ENCODE assay signal across 8 mouse cellular contexts in genomic region chr5:96209916-96210583, GRCm38 (mm10). TPM values are rescaled to one million over a fixed set of nuclear protein-coding genes. Genes with fewer than 3 reads are reported as not detected.
DNase-seq lines count a peak whose midpoint lies in the region; ATAC-seq and TF ChIP-seq lines count a peak whose summit lies in the region.

No protein-coding gene starts in this region.

- TF ChIP-seq RAD21 in CH12.LX (IDR thresholded peaks at IDR 0.05; ENCODE audit: low read depth, low read length) = peak; percentile 9

- peak overlapping the region; percentile 88 for H3K9ac ChIP-seq in CH12.LX (ENCODE audit: insufficient read depth, low read depth)
- H3K9ac ChIP-seq in forebrain, embryonic 11.5 days (ENCODE audit: low read length) = peak overlapping the region; percentile 80
- H3K9ac ChIP-seq in heart, embryonic 16.5 days (ENCODE audit: low read length) = peak overlapping the region; percentile 83
- peak overlapping the region; percentile 59 for H3K9ac ChIP-seq in liver, embryonic 15.5 days
- H3K9ac ChIP-seq in neural tube, embryonic 12.5 days = peak overlapping the region; percentile 64

- peak; percentile 95 for DNase-seq in CH12.LX (ENCODE audit: extremely low read depth)
- peak; percentile 92 for DNase-seq in c-Kit-positive CD71-positive TER-119-negative erythroid progenitor cells, embryonic 14.5 days (ENCODE audit: low read depth)
- peak; percentile 94 for DNase-seq in forebrain, embryonic 11.5 days (ENCODE audit: low spot score)
- peak; percentile 93 for DNase-seq in kidney, postnatal 36 days
- DNase-seq in telencephalon, adult 2 months (ENCODE audit: low read depth, low spot score) = peak; percentile 93

- peak overlapping the region; percentile 45 for H3K27ac ChIP-seq in CH12.LX (ENCODE audit: insufficient read depth, low read depth)
- H3K27ac ChIP-seq in forebrain, embryonic 11.5 days (ENCODE audit: low read depth, low read length) = peak overlapping the region; percentile 15; the same call in 1 of the 2 replicates
- H3K27ac ChIP-seq in heart, embryonic 16.5 days (ENCODE audit: low read length) = peak overlapping the region; percentile 66
- peak overlapping the region; percentile 81 for H3K27ac ChIP-seq in liver, embryonic 15.5 days (replicated peaks)
- H3K27ac ChIP-seq in neural tube, embryonic 12.5 days = peak overlapping the region; percentile 10; the same call in 1 of the 2 replicates

- no peak for TF ChIP-seq CTCF in CH12.LX (conservative IDR thresholded peaks at IDR 0.05 in 1 of 2, IDR thresholded peaks at IDR 0.05 in 1 of 2; ENCODE audit: low read depth in 2 of 2, low read length in 2 of 2)

- dilution Hi-C loops in CH12.LX (cut with MboI; ENCODE audit: extremely low pct_ligation_motif_present, extremely low pct_unique_long_range_greater_than_20kb, low sequenced_read_pairs) = no loop called here

- peaks cover 3 to 34% of the 10 kb centered on the region in 2 experiments; a peak in 3 of 4 replicates for H3K4me1 ChIP-seq in CH12.LX (ENCODE audit: control insufficient read depth in 1 of 2, insufficient read depth in 2 of 2)
- H3K4me1 ChIP-seq in forebrain, embryonic 11.5 days (replicated peaks; ENCODE audit: control insufficient read depth, insufficient read depth, low read length) = no peaks in the 10 kb centered on the region; the same call in 1 of the 2 replicates
- peaks cover 19% of the 10 kb centered on the region for H3K4me1 ChIP-seq in heart, embryonic 16.5 days (ENCODE audit: control insufficient read depth, insufficient read depth, low read length)
- peaks cover 21% of the 10 kb centered on the region for H3K4me1 ChIP-seq in liver, embryonic 15.5 days (replicated peaks)
- peaks cover 6% of the 10 kb centered on the region for H3K4me1 ChIP-seq in neural tube, embryonic 12.5 days

- TF ChIP-seq POLR2A in CH12.LX (IDR thresholded peaks at IDR 0.05; ENCODE audit: low read depth, low read length) = peak; percentile 96

- no peaks in the 10 kb centered on the region for H3K27me3 ChIP-seq in CH12.LX (replicated peaks)
- no peaks in the 10 kb centered on the region for H3K27me3 ChIP-seq in forebrain, embryonic 11.5 days (ENCODE audit: control insufficient read depth, insufficient read depth, low read length)
- no peaks in the 10 kb centered on the region for H3K27me3 ChIP-seq in heart, embryonic 16.5 days (ENCODE audit: control insufficient read depth, insufficient read depth, low read length)
- H3K27me3 ChIP-seq in liver, embryonic 15.5 days = no peaks in the 10 kb centered on the region
- no peaks in the 10 kb centered on the region for H3K27me3 ChIP-seq in neural tube, embryonic 12.5 days (replicated peaks)

- H3K36me3 ChIP-seq in CH12.LX (replicated peaks in 1 of 2; ENCODE audit: control insufficient read depth in 1 of 2, insufficient read depth in 1 of 2, low read length in 1 of 2) = peaks cover 10 to 24% of the 10 kb centered on the region in 2 experiments
- H3K36me3 ChIP-seq in forebrain, embryonic 11.5 days (ENCODE audit: control insufficient read depth, insufficient read depth, low read length) = no peaks in the 10 kb centered on the region
- H3K36me3 ChIP-seq in heart, embryonic 16.5 days (ENCODE audit: control insufficient read depth, insufficient read depth) = peaks cover 3% of the 10 kb centered on the region; the same call in 1 of the 2 replicates
- peaks cover 5% of the 10 kb centered on the region for H3K36me3 ChIP-seq in liver, embryonic 15.5 days (replicated peaks)
- peaks cover 7% of the 10 kb centered on the region; the same call in 1 of the 2 replicates for H3K36me3 ChIP-seq in neural tube, embryonic 12.5 days

- H3K79me2 ChIP-seq in CH12.LX (replicated peaks; ENCODE audit: control insufficient read depth, extremely low read depth, insufficient read depth, poor library complexity, severe bottlenecking) = peaks cover 34% of the 10 kb centered on the region

- H3K9me3 ChIP-seq in CH12.LX (replicated peaks; ENCODE audit: low read length) = no peaks in the 10 kb centered on the region
- H3K9me3 ChIP-seq in forebrain, embryonic 11.5 days (ENCODE audit: control insufficient read depth, low read length) = no peaks in the 10 kb centered on the region
- no peaks in the 10 kb centered on the region for H3K9me3 ChIP-seq in heart, embryonic 16.5 days (replicated peaks; ENCODE audit: control insufficient read depth, low read length)
- H3K9me3 ChIP-seq in liver, embryonic 15.5 days (replicated peaks) = no peaks in the 10 kb centered on the region
- no peaks in the 10 kb centered on the region for H3K9me3 ChIP-seq in neural tube, embryonic 12.5 days

- H3K4me2 ChIP-seq in CH12.LX (ENCODE audit: insufficient read depth, low read depth, poor library complexity, severe bottlenecking) = peak overlapping the region; percentile 100; the same call in 1 of the 2 replicates
- H3K4me2 ChIP-seq in forebrain, embryonic 11.5 days (ENCODE audit: low read depth, low read length, severe bottlenecking) = peak overlapping the region; percentile 66
- H3K4me2 ChIP-seq in heart, embryonic 16.5 days (ENCODE audit: low read depth, low read length) = peak overlapping the region; percentile 66
- peak overlapping the region; percentile 86 for H3K4me2 ChIP-seq in liver, embryonic 15.5 days
- H3K4me2 ChIP-seq in neural tube, embryonic 12.5 days (replicated peaks) = peak overlapping the region; percentile 75

- H3K4me3 ChIP-seq in CH12.LX (replicated peaks in 1 of 3; ENCODE audit: low read depth in 2 of 3, low read length in 2 of 3, poor library complexity in 1 of 3) = peak overlapping the region; percentile 84 to 99 (median 86)
- peak overlapping the region; percentile 81 for H3K4me3 ChIP-seq in forebrain, embryonic 11.5 days (ENCODE audit: low read depth, low read length)
- peak overlapping the region; percentile 76 for H3K4me3 ChIP-seq in heart, embryonic 16.5 days (ENCODE audit: low read length)
- peak overlapping the region; percentile 68 for H3K4me3 ChIP-seq in liver, embryonic 15.5 days (replicated peaks)
- peak overlapping the region; percentile 69 for H3K4me3 ChIP-seq in neural tube, embryonic 12.5 days

- TF ChIP-seq EP300 in CH12.LX (IDR thresholded peaks at IDR 0.05; ENCODE audit: low read length) = no peak

- ATAC-seq in forebrain, embryonic 11.5 days (replicated peaks; ENCODE audit: low FRiP score) = peak; percentile 93
- ATAC-seq in heart, embryonic 16.5 days (replicated peaks; ENCODE audit: extremely low read depth, insufficient read depth, low FRiP score) = peak; percentile 93
- peak; percentile 95 for ATAC-seq in liver, embryonic 15.5 days (ENCODE audit: insufficient read depth)
- peak; percentile 96 for ATAC-seq in neural tube, embryonic 12.5 days (ENCODE audit: low FRiP score, low read depth)

- in situ Hi-C loops in CH12.LX (cut with MboI; ENCODE audit: low pct_ligation_motif_present, low pct_unique_long_range_greater_than_20kb, low sequenced_read_pairs) = loop anchor here (5.0 kb wide), 1 partner anchor 38 kb away; no protein-coding TSS in a partner anchor

- WGBS in forebrain, embryonic 11.5 days = under 1% methylated on average over 35 of the region's 35 CpGs
- WGBS in heart, embryonic 16.5 days = under 1% methylated on average over 35 of the region's 35 CpGs
- under 1% methylated on average over 35 of the region's 35 CpGs for WGBS in liver, embryonic 15.5 days (ENCODE audit: insufficient replicate concordance)
- under 1% methylated on average over 35 of the region's 35 CpGs for WGBS in neural tube, embryonic 12.5 days

TF ChIP-seq in CH12.LX, 34 proteins besides CTCF, POLR2A, EP300 and RAD21 (continues in another document):
- peak; percentile 98 for TF ChIP-seq SIN3A (IDR thresholded peaks at IDR 0.05; ENCODE audit: low read length)
- peak; percentile 68 for TF ChIP-seq NRF1 (IDR thresholded peaks at IDR 0.05; ENCODE audit: low read depth, low read length)
- peak; percentile 88 for TF ChIP-seq MAX (IDR thresholded peaks at IDR 0.05; ENCODE audit: low read length)
- peak; percentile 90 for TF ChIP-seq IRF4 (IDR thresholded peaks at IDR 0.05; ENCODE audit: low read depth, low read length)
- TF ChIP-seq MEF2A (IDR thresholded peaks at IDR 0.05; ENCODE audit: borderline replicate concordance, low read depth, low read length) = peak; percentile 88
- TF ChIP-seq JUN (IDR thresholded peaks at IDR 0.05; ENCODE audit: insufficient read depth, low read depth, low read length) = no peak
- TF ChIP-seq SMC3 (IDR thresholded peaks at IDR 0.05; ENCODE audit: low read depth, low read length) = peak; percentile 20; the same call in 1 of the 2 replicates
- TF ChIP-seq MYC (IDR thresholded peaks at IDR 0.05; ENCODE audit: low read depth, low read length) = peak; percentile 98
- peak; percentile 95 for TF ChIP-seq NELFE (IDR thresholded peaks at IDR 0.05; ENCODE audit: low read depth, low read length)
- no peak for TF ChIP-seq JUND (conservative IDR thresholded peaks at IDR 0.05; ENCODE audit: low read depth, low read length)
- TF ChIP-seq USF1 (IDR thresholded peaks at IDR 0.05; ENCODE audit: low read depth, low read length) = no peak
- peak; percentile 93 for TF ChIP-seq KAT2A (IDR thresholded peaks at IDR 0.05; ENCODE audit: insufficient replicate concordance, low read length)
- no peak; the same call in 1 of the 2 replicates for TF ChIP-seq CHD1 (IDR thresholded peaks at IDR 0.05; ENCODE audit: low read depth, low read length)
- TF ChIP-seq PAX5 (IDR thresholded peaks at IDR 0.05; ENCODE audit: low read length) = no peak
- TF ChIP-seq ZMIZ1 (IDR thresholded peaks at IDR 0.05; ENCODE audit: low read depth, low read length) = peak; percentile 96
- no peak; the same call in 1 of the 2 replicates for TF ChIP-seq ZKSCAN1 (IDR thresholded peaks at IDR 0.05; ENCODE audit: borderline replicate concordance, low read depth, low read length)

RNA-seq across cellular contexts. Expression of gene Mrpl1, which starts 0.8 kb away (rescaled TPM):
- total RNA-seq in CH12.LX (2012; rRNA removed) = 31.3 and 36.8 TPM in 2 replicates
- total RNA-seq in CH12.LX (2014; rRNA removed) = 77.6 and 82.2 TPM in 2 replicates
- 44.2 and 53.7 TPM in 2 replicates for polyA plus RNA-seq in CH12.LX (2012; ENCODE audit: insufficient read length, low read depth)
- 20.3 and 23.6 TPM in 2 replicates for polyA plus RNA-seq in forebrain, embryonic 11.5 days (2014; fragmentation: Nextera tagmentation; extraction: Ambion mirVana)
- polyA plus RNA-seq in heart, embryonic 16.5 days (2015; fragmentation: Nextera tagmentation; extraction: Ambion mirVana) = 20.9 and 23.5 TPM in 2 replicates
- 14.3 and 14.5 TPM in 2 replicates for polyA plus RNA-seq in liver, embryonic 15.5 days (2015; fragmentation: Nextera tagmentation; extraction: Ambion mirVana)
- 17.2 and 20.8 TPM in 2 replicates for polyA plus RNA-seq in neural tube, embryonic 12.5 days (2016; fragmentation: Nextera tagmentation; extraction: Ambion mirVana)

RNA-seq across cellular contexts. Expression of gene Cnot6l, which starts 46.1 kb away (rescaled TPM):
- total RNA-seq in CH12.LX (2012; rRNA removed) (19.6 and 23.0 TPM in 2 replicates), CH12.LX (2014; rRNA removed) (23.5 and 28.0 TPM in 2 replicates)
- 33.4 and 40.0 TPM in 2 replicates for polyA plus RNA-seq in CH12.LX (2012; ENCODE audit: insufficient read length, low read depth)
- polyA plus RNA-seq in forebrain, embryonic 11.5 days (2014; fragmentation: Nextera tagmentation; extraction: Ambion mirVana) = 10.9 and 11.8 TPM in 2 replicates
- 14.6 and 17.2 TPM in 2 replicates for polyA plus RNA-seq in heart, embryonic 16.5 days (2015; fragmentation: Nextera tagmentation; extraction: Ambion mirVana)
- polyA plus RNA-seq in liver, embryonic 15.5 days (2015; fragmentation: Nextera tagmentation; extraction: Ambion mirVana) = 6.6 and 7.0 TPM in 2 replicates
- 12.3 and 17.2 TPM in 2 replicates for polyA plus RNA-seq in neural tube, embryonic 12.5 days (2016; fragmentation: Nextera tagmentation; extraction: Ambion mirVana)

Comparison
In these comparisons a context has a peak if more than half of its experiments do, and no peak if none do; other contexts are left out.
1. Peak in every context shown above with its lines: DNase-seq, ATAC-seq, H3K4me3 ChIP-seq and H3K27ac ChIP-seq.
2. H3K27ac ChIP-seq: peak in every context shown above with its lines; median percentile 81 in liver, embryonic 15.5 days; 66 in heart, embryonic 16.5 days; 45 in CH12.LX; 15 in forebrain, embryonic 11.5 days; 10 in neural tube, embryonic 12.5 days.